Mouse (Mus musculus) gastrocnemius, postnatal 10 days (tissue): ENCODE measurements at regions not wholly inside any gene's neighbourhood (a gene's known extent, or its start where the extent isn't known, plus 50 kb on each side); places are given as distances from the start of the nearest gene placed in this dataset.

Source experiments
- DNase-seq: peaks from one replicate; pipeline ENCODE4 v3.0.0; 2021; ENCODE audit warnings: mixed read lengths
- microRNA-seq, 2 experiments: library from miRNA; unstranded; fragments of <30 nt; microRNA quantifications; one replicate each; pipeline ENCODE4 v1.2.0; 2021

- DNase-seq = no peak
Observed at GRCm38 (mm10) chr4:23994261-23994965, 501.8 kb upstream of the Mms22l start.

GRCm38 (mm10) chr4:24006257-24006955 is 489.8 kb upstream of the Mms22l start:
- DNase-seq = no peak

- peak; percentile 10 for DNase-seq
Observed at GRCm38 (mm10) chr4:24019178-24020104, 476.8 kb upstream of the Mms22l start.

Small RNAs in the stretch of these regions (microRNA-seq; reads per million reads assigned to microRNA genes)
- 0 reads per million in 2 experiments for gene Gm25978
